Mouse (Mus musculus): ENCODE results near the gene Tulp3. TPM values are rescaled to one million over a fixed set of nuclear protein-coding genes. Genes with fewer than 3 reads are reported as not detected.
A peak's percentile ranks its signal among the peaks of the same experiment; 100 is the strongest.
"Not testable (repeated sequence)": the region's sequence is repeated elsewhere in the genome, so short reads cannot be mapped to it uniquely, and the experiment has no call there.

Gene Tulp3
- polyA plus RNA-seq, 1 experiment = 19.0 TPM

GRCm38 (mm10) chr6:128334397-128335124 is 21.1 kb downstream of the Tulp3 start:
- Histone ChIP-seq H3K79me3 (ENCODE audit: low read depth) (no peaks in the 10 kb centered on the region), H3K79me2 (ENCODE audit: control insufficient read depth, insufficient read depth) (no peaks in the 10 kb centered on the region), H3K36me3 (ENCODE audit: control insufficient read depth, insufficient read depth) (peaks cover 13% of the 10 kb centered on the region), H3K27me3 (ENCODE audit: control insufficient read depth, insufficient read depth, insufficient read length) (no peaks in the 10 kb centered on the region), H3ac (ENCODE audit: control insufficient read depth, insufficient read length, low read depth) (no peak overlapping the region), H3K4me3 (ENCODE audit: insufficient read depth, poor library complexity, severe bottlenecking) (no peak overlapping the region)
- TF ChIP-seq CTCF (IDR thresholded peaks at IDR 0.05; ENCODE audit: control insufficient read depth, insufficient read depth, insufficient read length) = peak; percentile 5
- no peak for TF ChIP-seq USF1 (IDR thresholded peaks at IDR 0.05; ENCODE audit: low read depth)
- TF ChIP-seq MYOG (IDR thresholded peaks at IDR 0.05; ENCODE audit: control insufficient read depth, extremely low read depth, insufficient read length) = no peak

GRCm38 (mm10) chr6:128318317-128318716 is 37.3 kb downstream of the Tulp3 start:
- TF ChIP-seq MYOD1 (IDR thresholded peaks at IDR 0.05; ENCODE audit: control insufficient read depth, insufficient read length, low read depth) = no peak
- no peak for TF ChIP-seq MYOG (IDR thresholded peaks at IDR 0.05; ENCODE audit: control insufficient read depth, extremely low read depth, insufficient read length)
- TF ChIP-seq CTCF (IDR thresholded peaks at IDR 0.05; ENCODE audit: control insufficient read depth, insufficient read depth, insufficient read length) = peak; percentile 11
- peaks cover 16% of the 10 kb centered on the region for H3K36me3 ChIP-seq (ENCODE audit: control insufficient read depth, insufficient read depth)
- H3K27me3 ChIP-seq (ENCODE audit: control insufficient read depth, insufficient read depth, insufficient read length) = no peaks in the 10 kb centered on the region
- H3K79me2 ChIP-seq (ENCODE audit: control insufficient read depth, insufficient read depth) = no peaks in the 10 kb centered on the region
- H3K79me3 ChIP-seq (ENCODE audit: low read depth) = no peaks in the 10 kb centered on the region
- no peak overlapping the region for H3K4me3 ChIP-seq (ENCODE audit: insufficient read depth, poor library complexity, severe bottlenecking)
- no peak overlapping the region for H3ac ChIP-seq (ENCODE audit: control insufficient read depth, insufficient read length, low read depth)

- Histone ChIP-seq H3K79me2 (ENCODE audit: control insufficient read depth, insufficient read depth) (no peaks in the 10 kb centered on the region), H3K4me3 (ENCODE audit: insufficient read depth, poor library complexity, severe bottlenecking) (no peak overlapping the region), H3K36me3 (ENCODE audit: control insufficient read depth, insufficient read depth) (no peaks in the 10 kb centered on the region), H3ac (ENCODE audit: control insufficient read depth, insufficient read length, low read depth) (no peak overlapping the region), H3K79me3 (ENCODE audit: low read depth) (no peaks in the 10 kb centered on the region), H3K27me3 (ENCODE audit: control insufficient read depth, insufficient read depth, insufficient read length) (no peaks in the 10 kb centered on the region)
- TF ChIP-seq CTCF (IDR thresholded peaks at IDR 0.05; ENCODE audit: control insufficient read depth, insufficient read depth, insufficient read length) (no peak), MYOD1 (IDR thresholded peaks at IDR 0.05; ENCODE audit: control insufficient read depth, insufficient read length, low read depth) (no peak), MAX (IDR thresholded peaks at IDR 0.05) (no peak), USF1 (IDR thresholded peaks at IDR 0.05; ENCODE audit: low read depth) (no peak), FOSL1 (IDR thresholded peaks at IDR 0.05; ENCODE audit: insufficient read depth, low read length, poor library complexity, severe bottlenecking) (no peak), CEBPB (IDR thresholded peaks at IDR 0.05; ENCODE audit: low read depth) (no peak), MYOG (IDR thresholded peaks at IDR 0.05; ENCODE audit: control insufficient read depth, extremely low read depth, insufficient read length) (no peak)
Measured at GRCm38 (mm10) chr6:128315597-128315996, 40.1 kb downstream of the Tulp3 start.

- Histone ChIP-seq H3ac (ENCODE audit: control insufficient read depth, insufficient read length, low read depth) (no peak overlapping the region), H3K36me3 (ENCODE audit: control insufficient read depth, insufficient read depth) (no peaks in the 10 kb centered on the region), H3K4me3 (ENCODE audit: insufficient read depth, poor library complexity, severe bottlenecking) (no peak overlapping the region), H3K27me3 (ENCODE audit: control insufficient read depth, insufficient read depth, insufficient read length) (no peaks in the 10 kb centered on the region), H3K79me2 (ENCODE audit: control insufficient read depth, insufficient read depth) (no peaks in the 10 kb centered on the region), H3K79me3 (ENCODE audit: low read depth) (no peaks in the 10 kb centered on the region)
- TF ChIP-seq MAX (IDR thresholded peaks at IDR 0.05) (no peak), USF1 (IDR thresholded peaks at IDR 0.05; ENCODE audit: low read depth) (no peak), MYOG (IDR thresholded peaks at IDR 0.05; ENCODE audit: control insufficient read depth, extremely low read depth, insufficient read length) (no peak), MYOD1 (IDR thresholded peaks at IDR 0.05; ENCODE audit: control insufficient read depth, insufficient read length, low read depth) (no peak), CEBPB (IDR thresholded peaks at IDR 0.05; ENCODE audit: low read depth) (no peak), CTCF (IDR thresholded peaks at IDR 0.05; ENCODE audit: control insufficient read depth, insufficient read depth, insufficient read length) (no peak), FOSL1 (IDR thresholded peaks at IDR 0.05; ENCODE audit: insufficient read depth, low read length, poor library complexity, severe bottlenecking) (no peak)
Measured at GRCm38 (mm10) chr6:128314796-128315195, 40.9 kb downstream of the Tulp3 start.

- H3K79me2 ChIP-seq (ENCODE audit: control insufficient read depth, insufficient read depth) = no peaks in the 10 kb centered on the region
- no peak overlapping the region for H3ac ChIP-seq (ENCODE audit: control insufficient read depth, insufficient read length, low read depth)
- H3K4me3 ChIP-seq (ENCODE audit: insufficient read depth, poor library complexity, severe bottlenecking) = no peak overlapping the region
- no peaks in the 10 kb centered on the region for H3K36me3 ChIP-seq (ENCODE audit: control insufficient read depth, insufficient read depth)
- TF ChIP-seq MYOG (IDR thresholded peaks at IDR 0.05; ENCODE audit: control insufficient read depth, extremely low read depth, insufficient read length) (no peak), CTCF (IDR thresholded peaks at IDR 0.05; ENCODE audit: control insufficient read depth, insufficient read depth, insufficient read length) (peak; percentile 48), CEBPB (IDR thresholded peaks at IDR 0.05; ENCODE audit: low read depth) (no peak), MYOD1 (IDR thresholded peaks at IDR 0.05; ENCODE audit: control insufficient read depth, insufficient read length, low read depth) (no peak), MAX (IDR thresholded peaks at IDR 0.05) (no peak), FOSL1 (IDR thresholded peaks at IDR 0.05; ENCODE audit: insufficient read depth, low read length, poor library complexity, severe bottlenecking) (no peak)
- H3K27me3 ChIP-seq (ENCODE audit: control insufficient read depth, insufficient read depth, insufficient read length) = no peaks in the 10 kb centered on the region
- H3K79me3 ChIP-seq (ENCODE audit: low read depth) = no peaks in the 10 kb centered on the region
Measured at GRCm38 (mm10) chr6:128308311-128308710, 47.3 kb downstream of the Tulp3 start.

- no peak for TF ChIP-seq CTCF (IDR thresholded peaks at IDR 0.05; ENCODE audit: control insufficient read depth, insufficient read depth, insufficient read length)
- TF ChIP-seq MYOG (IDR thresholded peaks at IDR 0.05; ENCODE audit: control insufficient read depth, extremely low read depth, insufficient read length) = no peak
- no peak for TF ChIP-seq MAX (IDR thresholded peaks at IDR 0.05)
- no peak for TF ChIP-seq USF1 (IDR thresholded peaks at IDR 0.05; ENCODE audit: low read depth)
- TF ChIP-seq MYOD1 (IDR thresholded peaks at IDR 0.05; ENCODE audit: control insufficient read depth, insufficient read length, low read depth) = no peak
- no peak for TF ChIP-seq FOSL1 (IDR thresholded peaks at IDR 0.05; ENCODE audit: insufficient read depth, low read length, poor library complexity, severe bottlenecking)
- no peak for TF ChIP-seq CEBPB (IDR thresholded peaks at IDR 0.05; ENCODE audit: low read depth)
- peaks cover 1% of the 10 kb centered on the region for H3K79me3 ChIP-seq (ENCODE audit: low read depth)
Measured at GRCm38 (mm10) chr6:128304801-128305200, 50.9 kb downstream of the Tulp3 start.

GRCm38 (mm10) chr6:128302640-128303039 is 53.0 kb downstream of the Tulp3 start:
- H3ac ChIP-seq (ENCODE audit: control insufficient read depth, insufficient read length, low read depth); H3K36me3 ChIP-seq (ENCODE audit: control insufficient read depth, insufficient read depth); H3K27me3 ChIP-seq (ENCODE audit: control insufficient read depth, insufficient read depth, insufficient read length); H3K4me3 ChIP-seq (ENCODE audit: insufficient read depth, poor library complexity, severe bottlenecking): not testable (repeated sequence)
- Histone ChIP-seq H3K79me3 (ENCODE audit: low read depth) (peaks cover 20% of the 10 kb centered on the region), H3K79me2 (ENCODE audit: control insufficient read depth, insufficient read depth) (peaks cover 25% of the 10 kb centered on the region)

More at GRCm38 (mm10) chr6:128304801-128305200, 50.9 kb downstream of the Tulp3 start:
- Histone ChIP-seq H3K4me3 (ENCODE audit: insufficient read depth, poor library complexity, severe bottlenecking) (no peak overlapping the region), H3K36me3 (ENCODE audit: control insufficient read depth, insufficient read depth) (no peaks in the 10 kb centered on the region), H3ac (ENCODE audit: control insufficient read depth, insufficient read length, low read depth) (no peak overlapping the region), H3K79me2 (ENCODE audit: control insufficient read depth, insufficient read depth) (peaks cover 3% of the 10 kb centered on the region), H3K27me3 (ENCODE audit: control insufficient read depth, insufficient read depth, insufficient read length) (no peaks in the 10 kb centered on the region)

Measured in C2C12 (cell line).